Mouse (Mus musculus): ENCODE data around the gene Tep1.

DNA sequence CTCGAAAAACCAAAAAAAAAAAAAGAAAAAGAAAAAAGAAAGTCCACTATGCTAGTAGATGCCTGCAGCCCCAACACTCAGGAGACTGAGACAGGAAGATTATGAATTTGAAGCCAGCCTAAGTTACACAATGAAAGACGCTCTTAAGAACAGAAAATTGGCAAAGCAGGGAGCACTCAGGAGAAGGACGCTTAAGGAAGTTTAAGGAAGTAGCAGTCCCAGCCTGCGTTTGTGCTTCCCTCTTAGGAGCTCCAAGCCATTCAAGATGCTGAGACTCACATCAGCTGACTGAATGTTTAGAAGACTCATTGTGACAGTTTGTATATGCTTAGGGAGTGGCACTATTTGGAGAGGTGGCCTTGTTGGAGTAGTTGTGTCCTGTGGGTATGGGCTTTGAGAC, 37.8 kb upstream of the Tep1 start:
- no peak for TF ChIP-seq POLR2A (IDR thresholded peaks at IDR 0.05; ENCODE audit: control insufficient read depth, low read depth, low read length)
- no peak for TF ChIP-seq CTCF (IDR thresholded peaks at IDR 0.05; ENCODE audit: control insufficient read depth, insufficient read depth, insufficient replicate concordance, low read depth, low read length)
